Mouse (Mus musculus) stomach, embryonic 16.5 days (tissue): ENCODE results near the gene Drd1. TPM values are rescaled to one million over a fixed set of nuclear protein-coding genes. Genes with fewer than 3 reads are reported as not detected.

Experiments used
- ATAC-seq: fragments of 200-750 bp; cut with Nextera tagmentation; 2 replicates; pipeline ENCODE4 v1.8.0; 2017; ENCODE audit warnings: moderate number of reproducible peaks, moderate TSS enrichment; ENCODE audit not compliant: insufficient read depth, low FRiP score
- H3K27ac ChIP-seq: fragments of 300-500 bp; sonication (generic); 2 replicates; pipeline ENCODE4 v1.5.1; 2014; ENCODE audit warnings: low read length
- H3K27me3 ChIP-seq: fragments of 300-500 bp; sonication (generic); 2 replicates; pipeline ENCODE4 v1.6.1; 2014; ENCODE audit warnings: low read length, control low read depth, mixed read lengths; ENCODE audit not compliant: control insufficient read depth, insufficient read depth
- H3K36me3 ChIP-seq: fragments of 300-500 bp; sonication (generic); 2 replicates; pipeline ENCODE4 v1.6.1; 2014; ENCODE audit warnings: low read length; ENCODE audit not compliant: control insufficient read depth, insufficient read depth
- H3K4me1 ChIP-seq: fragments of 300-500 bp; sonication (generic); 2 replicates; pipeline ENCODE4 v1.6.1; 2014; ENCODE audit warnings: low read length, control low read depth, mixed read lengths; ENCODE audit not compliant: control insufficient read depth, insufficient read depth
- H3K4me2 ChIP-seq: fragments of 300-500 bp; sonication (generic); 2 replicates; pipeline ENCODE4 v1.6.1; 2014; ENCODE audit warnings: low read depth, low read length, mixed read lengths
- H3K4me3 ChIP-seq: fragments of 300-500 bp; sonication (generic); replicated peaks from 2 replicates; pipeline ENCODE4 v1.5.1; 2014; ENCODE audit warnings: mild to moderate bottlenecking, low read length
- H3K9ac ChIP-seq: fragments of 300-500 bp; sonication (generic); 2 replicates; pipeline ENCODE4 v1.6.1; 2014; ENCODE audit warnings: low read length
- H3K9me3 ChIP-seq: fragments of 300-500 bp; sonication (generic); replicated peaks from 2 replicates; pipeline ENCODE4 v1.6.1; 2016; ENCODE audit warnings: low read length, control low read depth; ENCODE audit not compliant: control insufficient read depth
- WGBS: fragments of 180-500 bp; shearing (Covaris S2); extraction: QIAGEN DNeasy Blood & Tissue Kit; methylation state at CpG from one replicate; pipeline ENCODE4 v1.1.7; 2014; 5-methylcytosine and 5-hydroxymethylcytosine counted together
- polyA plus RNA-seq: library from polyadenylated mRNA; unstranded; fragments of >200 nt; fragmentation: Nextera tagmentation; extraction: Ambion mirVana; gene quantifications from 2 replicates; pipeline ENCODE4 v1.2.1, GENCODE M21; 2015

Gene Drd1
- polyA plus RNA-seq, 1 experiment from 2014 or later: 0.49 TPM

DNA sequence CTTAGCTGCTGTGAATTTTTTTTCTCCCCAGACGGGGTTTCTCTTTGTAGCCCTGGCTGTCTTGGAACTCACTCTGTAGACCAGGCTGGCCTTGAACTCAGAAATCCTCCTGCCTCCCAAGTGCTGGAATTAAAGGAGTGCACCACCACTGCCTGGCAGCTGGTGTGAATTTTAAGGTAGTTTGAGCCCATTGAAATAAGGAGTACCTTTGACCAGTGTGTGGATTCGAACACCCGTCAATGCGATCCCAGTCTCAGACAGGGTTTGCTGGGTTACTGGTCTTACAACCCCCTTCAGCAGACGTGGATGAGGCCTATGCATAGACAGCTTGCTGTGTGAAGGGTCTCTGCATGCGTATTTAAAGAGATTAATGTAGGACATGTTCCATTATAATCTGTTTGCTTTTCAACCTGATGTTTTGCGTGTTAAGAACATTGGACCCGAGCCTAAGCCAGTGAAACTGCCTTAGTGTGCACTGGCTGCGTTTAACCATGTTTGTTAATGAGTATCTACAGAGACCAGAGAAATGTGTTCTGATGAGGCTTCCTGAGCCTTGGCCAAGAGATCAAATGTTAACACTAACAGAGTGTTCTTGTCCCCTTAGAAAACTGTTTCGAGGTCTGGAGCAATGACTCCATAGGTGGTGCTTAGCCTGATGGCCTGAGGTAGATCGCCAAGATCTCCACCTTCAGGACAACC lies 21.4 kb upstream of the Drd1 start:
- Histone ChIP-seq H3K4me3 (no peak overlapping the region), H3K36me3 (no peaks in the 10 kb centered on the region), H3K27ac (no peak overlapping the region), H3K27me3 (no peaks in the 10 kb centered on the region), H3K4me1 (peaks cover 27% of the 10 kb centered on the region), H3K9me3 (no peaks in the 10 kb centered on the region), H3K9ac (no peak overlapping the region), H3K4me2 (no peak overlapping the region)
- 74% methylated on average over 11 of the region's 11 CpGs for WGBS
- ATAC-seq: no peak

- Histone ChIP-seq H3K9me3 (no peaks in the 10 kb centered on the region), H3K4me2 (no peak overlapping the region), H3K4me1 (peaks cover 27% of the 10 kb centered on the region), H3K36me3 (no peaks in the 10 kb centered on the region), H3K27me3 (no peaks in the 10 kb centered on the region), H3K4me3 (no peak overlapping the region), H3K27ac (no peak overlapping the region), H3K9ac (no peak overlapping the region)
- 90% methylated on average over 6 of the region's 6 CpGs for WGBS
- ATAC-seq: no peak
Measured at GRCm38 (mm10) chr13:54076051-54076450, 20.5 kb upstream of the Drd1 start.

GRCm38 (mm10) chr13:54075416-54075815 lies 19.9 kb upstream of the Drd1 start:
- H3K27ac ChIP-seq: no peak overlapping the region
- no peak overlapping the region for H3K4me2 ChIP-seq
- H3K9me3 ChIP-seq: no peaks in the 10 kb centered on the region
- H3K4me3 ChIP-seq: no peak overlapping the region
- peaks cover 27% of the 10 kb centered on the region for H3K4me1 ChIP-seq
- no peak for ATAC-seq
- H3K36me3 ChIP-seq: no peaks in the 10 kb centered on the region
- 80% methylated on average over 2 of the region's 2 CpGs for WGBS
- H3K9ac ChIP-seq: no peak overlapping the region
- H3K27me3 ChIP-seq: no peaks in the 10 kb centered on the region

DNA sequence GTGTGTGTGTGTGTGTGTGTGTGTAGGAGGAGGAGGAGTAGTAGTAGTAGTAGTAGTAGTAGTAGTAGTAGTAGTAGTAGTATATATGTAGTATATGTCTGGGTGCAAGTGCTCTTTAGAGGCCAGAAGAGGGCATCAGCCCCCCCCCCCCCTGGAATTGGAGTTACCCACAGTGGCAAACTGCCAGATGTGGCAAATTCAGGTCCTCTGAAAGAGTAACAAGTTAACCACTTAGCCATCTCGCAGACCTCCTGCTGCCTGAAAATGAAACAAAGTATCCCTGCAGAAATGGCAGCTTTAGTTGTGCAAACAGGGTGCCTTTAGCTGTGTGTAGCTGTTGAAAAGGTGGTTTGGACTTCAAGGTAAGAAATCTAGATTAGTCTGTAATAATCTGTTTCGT lies 18.0 kb upstream of the Drd1 start:
- no peaks in the 10 kb centered on the region for H3K36me3 ChIP-seq
- 66% methylated on average over 2 of the region's 2 CpGs for WGBS
- H3K4me2 ChIP-seq: peak overlapping the region; percentile 78
- H3K27me3 ChIP-seq: no peaks in the 10 kb centered on the region
- no peaks in the 10 kb centered on the region for H3K9me3 ChIP-seq
- H3K27ac ChIP-seq: no peak overlapping the region; the same call in 1 of the 2 replicates
- no peak overlapping the region for H3K4me3 ChIP-seq
- peaks cover 13% of the 10 kb centered on the region for H3K4me1 ChIP-seq
- H3K9ac ChIP-seq: no peak overlapping the region
- no peak for ATAC-seq

DNA sequence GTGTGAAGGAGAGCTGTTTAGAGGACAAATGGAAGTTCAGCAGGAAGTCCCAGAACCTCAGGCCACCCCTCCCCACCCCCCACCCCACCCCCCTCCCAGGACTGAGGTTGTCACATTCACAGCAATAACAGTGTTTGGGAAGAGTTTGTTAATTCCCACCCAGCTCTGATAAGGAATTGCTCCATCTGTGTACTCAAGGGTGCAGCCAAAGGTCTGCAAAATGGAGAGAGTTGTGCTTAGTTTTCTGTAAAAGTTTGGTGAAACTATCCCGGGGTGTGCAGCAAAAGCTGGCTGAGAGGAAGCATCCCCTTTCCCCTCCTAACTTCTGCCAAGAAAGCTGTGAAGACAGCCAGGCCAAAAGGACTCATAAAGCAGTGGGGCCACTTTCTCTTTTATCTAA lies 17.6 kb upstream of the Drd1 start:
- Histone ChIP-seq H3K4me3 (peak overlapping the region; percentile 82), H3K9me3 (no peaks in the 10 kb centered on the region), H3K4me1 (peaks cover 12% of the 10 kb centered on the region), H3K4me2 (peak overlapping the region; percentile 78), H3K27ac (peak overlapping the region; percentile 85), H3K27me3 (no peaks in the 10 kb centered on the region), H3K36me3 (no peaks in the 10 kb centered on the region), H3K9ac (peak overlapping the region; percentile 92)
- WGBS: 0% methylated on average over 1 of the region's 1 CpGs
- ATAC-seq: peak; percentile 38; the same call in 1 of the 2 replicates

- peak overlapping the region; percentile 92 for H3K9ac ChIP-seq
- peaks cover 12% of the 10 kb centered on the region for H3K4me1 ChIP-seq
- H3K4me2 ChIP-seq: peak overlapping the region; percentile 78
- H3K36me3 ChIP-seq: no peaks in the 10 kb centered on the region
- H3K27ac ChIP-seq: peak overlapping the region; percentile 85
- H3K27me3 ChIP-seq: no peaks in the 10 kb centered on the region
- no peak for ATAC-seq
- H3K4me3 ChIP-seq: peak overlapping the region; percentile 82
- WGBS: 21% methylated on average over 10 of the region's 10 CpGs
- no peaks in the 10 kb centered on the region for H3K9me3 ChIP-seq
Measured at GRCm38 (mm10) chr13:54072526-54073057, 17.1 kb upstream of the Drd1 start.

GRCm38 (mm10) chr13:54071606-54072331 lies 16.3 kb upstream of the Drd1 start, which contains the start of gene Sfxn1:
Gene Sfxn1, plus strand, starts transcription at chr13:54071869.
- H3K27me3 ChIP-seq: no peaks in the 10 kb centered on the region
- peaks cover 12% of the 10 kb centered on the region for H3K4me1 ChIP-seq
- peak; percentile 81 for ATAC-seq
- H3K4me3 ChIP-seq: peak within 1 kb of the TSS; percentile 82
- no peaks in the 10 kb centered on the region for H3K9me3 ChIP-seq
- peak within 1 kb of the TSS; percentile 85 for H3K27ac ChIP-seq
- peak within 1 kb of the TSS; percentile 78 for H3K4me2 ChIP-seq
- under 1% methylated on average over 54 of the region's 74 CpGs for WGBS
- peak within 1 kb of the TSS; percentile 92 for H3K9ac ChIP-seq
- H3K36me3 ChIP-seq: no peaks in the 10 kb centered on the region

- Histone ChIP-seq H3K9me3 (no peaks in the 10 kb centered on the region), H3K27ac (no peak overlapping the region), H3K4me2 (no peak overlapping the region), H3K27me3 (no peaks in the 10 kb centered on the region), H3K4me1 (peaks cover 12% of the 10 kb centered on the region), H3K4me3 (no peak overlapping the region), H3K9ac (no peak overlapping the region), H3K36me3 (no peaks in the 10 kb centered on the region)
- 97% methylated on average over 9 of the region's 9 CpGs for WGBS
- no peak for ATAC-seq
Measured at GRCm38 (mm10) chr13:54071011-54071410, 15.5 kb upstream of the Drd1 start.

DNA sequence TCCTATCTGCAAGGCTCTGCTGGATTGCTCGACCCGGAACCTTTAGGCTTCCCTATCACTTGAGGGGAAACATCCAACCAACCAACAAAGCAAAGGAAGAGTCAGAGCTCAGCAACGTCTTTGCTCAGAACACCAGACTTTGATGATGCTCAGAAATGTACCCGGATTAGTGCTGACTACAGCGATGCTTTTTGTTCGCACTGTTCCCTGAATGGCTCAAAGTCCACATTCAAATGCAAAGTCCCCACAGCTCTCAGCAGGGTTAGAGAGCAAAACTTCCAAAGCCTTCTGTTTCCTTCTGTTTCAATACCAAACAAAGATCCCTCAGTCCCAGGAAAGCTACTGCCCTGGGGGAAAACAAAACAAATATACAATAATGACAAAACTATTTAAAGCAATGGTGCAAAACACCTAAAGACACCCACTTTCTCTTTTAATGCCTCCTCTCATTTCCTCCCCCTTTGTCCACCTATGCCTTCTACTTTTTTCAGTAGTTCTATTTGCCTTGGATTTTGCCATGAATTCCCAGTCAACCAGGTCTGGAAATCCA lies 12.2 kb upstream of the Drd1 start:
- H3K27me3 ChIP-seq: no peaks in the 10 kb centered on the region
- H3K4me2 ChIP-seq: no peak overlapping the region
- no peak overlapping the region for H3K9ac ChIP-seq
- no peaks in the 10 kb centered on the region for H3K9me3 ChIP-seq
- H3K27ac ChIP-seq: no peak overlapping the region
- H3K4me1 ChIP-seq: peaks cover 6% of the 10 kb centered on the region; the same call in 1 of the 2 replicates
- no peak for ATAC-seq
- H3K4me3 ChIP-seq: no peak overlapping the region
- no peaks in the 10 kb centered on the region for H3K36me3 ChIP-seq
- 45% methylated on average over 6 of the region's 6 CpGs for WGBS
